Mouse (Mus musculus): ENCODE measurements around the gene Gm13023. TPM values are rescaled to one million over a fixed set of nuclear protein-coding genes. Genes with fewer than 3 reads are reported as not detected.
"Not testable (repeated sequence)": the region's sequence is repeated elsewhere in the genome, so short reads cannot be mapped to it uniquely, and the experiment has no call there.

Gm13023 gene
- not detected for total RNA-seq (2021)

- DNase-seq; intact Hi-C loops (cut with DNase I): not testable (repeated sequence)
Measured at GRCm38 (mm10) chr4:143789052-143789451, at the start of gene Gm13023. Gene Gm13023, plus strand, starts transcription at chr4:143789352.

DNA sequence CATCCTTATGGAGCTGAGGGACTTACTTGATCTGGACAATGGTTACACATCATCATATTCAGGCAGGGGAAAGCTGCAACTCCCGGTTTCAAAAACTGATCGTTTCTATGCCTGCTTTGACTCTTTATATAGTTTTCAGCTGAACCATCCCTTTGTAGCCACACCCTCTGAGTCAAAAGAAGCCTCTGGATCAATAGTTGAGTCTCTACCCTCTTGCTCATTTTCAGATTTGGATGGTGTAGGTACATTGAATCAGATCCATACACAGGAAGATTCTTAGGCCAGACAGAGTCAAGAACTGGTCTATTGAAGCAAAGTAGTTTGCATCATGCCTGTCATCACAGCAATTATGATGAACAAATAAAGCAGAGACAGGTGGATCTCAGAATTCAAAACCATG is 26.8 kb downstream of the Gm13023 start, which contains the start of gene Gm13084:
Gene Gm13084, minus strand, starts transcription at position 101 of the 400 bp plus-strand sequence.
- DNase-seq, result no peak
- intact Hi-C loops (cut with DNase I), result no loop called here

Other genes with a start within 250 kb of the Gm13023 start
- not detected for gene BC080695, start 237.7 kb upstream of the Gm13023 start, total RNA-seq (2021)
- gene Gm13057, start 237.6 kb upstream of the Gm13023 start, total RNA-seq (2021), result not detected
- not detected for gene Gm13083, start 174.3 kb upstream of the Gm13023 start, total RNA-seq (2021)
- not detected for gene Gm13088, start 132.1 kb upstream of the Gm13023 start, total RNA-seq (2021)
- not detected for gene Gm13089, start 86.6 kb upstream of the Gm13023 start, total RNA-seq (2021)
- not detected for gene Gm13078, start 69.9 kb upstream of the Gm13023 start, total RNA-seq (2021)
- not detected for gene Gm13084, start 26.7 kb downstream of the Gm13023 start, total RNA-seq (2021)
- not detected for gene Gm13103, start 57.1 kb downstream of the Gm13023 start, total RNA-seq (2021)
- not detected for gene Pramef6, start 111.0 kb downstream of the Gm13023 start, total RNA-seq (2021)
- gene Pramef25, start 161.7 kb downstream of the Gm13023 start, total RNA-seq (2021), result not detected
- gene Gm13101, start 177.6 kb downstream of the Gm13023 start, total RNA-seq (2021), result not detected
- gene Pramef17, start 205.0 kb downstream of the Gm13023 start, total RNA-seq (2021), result not detected